Mouse (Mus musculus) olfactory bulb, adult 2 months (tissue): ENCODE data around the gene Fxr2. TPM values are rescaled to one million over a fixed set of nuclear protein-coding genes. Genes with fewer than 3 reads are reported as not detected.

Experiments
- H3K27ac ChIP-seq: fragments of 200-500 bp; 2 replicates; pipeline ENCODE4 v1.5.1; 2012; ENCODE audit warnings: low read depth, low read length; ENCODE audit not compliant: insufficient read depth
- H3K4me1 ChIP-seq: fragments of 200-500 bp; 2 replicates; pipeline ENCODE4 v1.6.1; 2012; ENCODE audit warnings: low read length; ENCODE audit not compliant: control insufficient read depth, insufficient read depth
- H3K4me3 ChIP-seq: fragments of 200-500 bp; 2 replicates; pipeline ENCODE4 v1.5.1; 2012; ENCODE audit warnings: mild to moderate bottlenecking, low read depth, low read length, moderate library complexity; ENCODE audit not compliant: insufficient read depth
- CTCF ChIP-seq: fragments of 200-500 bp; IDR thresholded peaks from 2 replicates; pipeline ENCODE4 v1.5.1; 2012; ENCODE audit warnings: low read depth, mild to moderate bottlenecking, low read length, moderate library complexity; ENCODE audit not compliant: insufficient read depth
- POLR2A ChIP-seq: fragments of 200-500 bp; IDR thresholded peaks from 2 replicates; pipeline ENCODE4 v1.6.1; 2012; ENCODE audit warnings: mild to moderate bottlenecking, low read depth, low read length, moderate library complexity; ENCODE audit not compliant: insufficient read depth
- WGBS: fragments of 180-500 bp; shearing (Covaris S2); methylation state at CpG from one replicate; pipeline ENCODE4 v1.1.7; 2018; 5-methylcytosine and 5-hydroxymethylcytosine counted together
- polyA plus RNA-seq: library from polyadenylated mRNA; stranded (reverse); fragments of >200 nt; gene quantifications from 2 replicates; pipeline ENCODE4 v1.2.4, GENCODE M21; 2012; ENCODE audit warnings: low replicate concordance; ENCODE audit not compliant: missing spikeins, insufficient read depth, insufficient read length

Gene Fxr2
- polyA plus RNA-seq, 1 experiment = not detected

GRCm38 (mm10) chr11:69592799-69593198 lies 40.0 kb upstream of the Fxr2 start:
- TF ChIP-seq CTCF = no peak
- TF ChIP-seq POLR2A = no peak
- WGBS = 65% methylated on average over 4 of the region's 4 CpGs
- H3K4me1 ChIP-seq = no peaks in the 10 kb centered on the region
- H3K4me3 ChIP-seq = no peak overlapping the region
- no peak overlapping the region for H3K27ac ChIP-seq

GRCm38 (mm10) chr11:69594853-69595252 lies 37.9 kb upstream of the Fxr2 start:
- 99% methylated on average over 6 of the region's 6 CpGs for WGBS

GRCm38 (mm10) chr11:69599436-69599835 lies 33.4 kb upstream of the Fxr2 start:
- WGBS = 34% methylated on average over 9 of the region's 9 CpGs
- TF ChIP-seq CTCF (no peak), POLR2A (no peak)
- H3K4me3 ChIP-seq = no peak overlapping the region
- no peak overlapping the region for H3K27ac ChIP-seq
- peaks cover 15% of the 10 kb centered on the region for H3K4me1 ChIP-seq

More at GRCm38 (mm10) chr11:69594853-69595252, 37.9 kb upstream of the Fxr2 start:
- TF ChIP-seq POLR2A (no peak), CTCF (no peak)
- Histone ChIP-seq H3K4me3 (no peak overlapping the region), H3K27ac (no peak overlapping the region), H3K4me1 (peaks cover 6% of the 10 kb centered on the region; the same call in 1 of the 2 replicates)

GRCm38 (mm10) chr11:69600098-69600497 lies 32.7 kb upstream of the Fxr2 start:
- Histone ChIP-seq H3K4me3 (no peak overlapping the region), H3K27ac (0 out of 2 replicates have a peak overlapping the region, but pooled peaks have one; percentile 46), H3K4me1 (peaks cover 15% of the 10 kb centered on the region)
- TF ChIP-seq POLR2A (no peak), CTCF (no peak)
- WGBS = 22% methylated on average over 6 of the region's 6 CpGs

- WGBS = 51% methylated on average over 3 of the region's 3 CpGs
- no peak overlapping the region for H3K27ac ChIP-seq
Measured at GRCm38 (mm10) chr11:69601768-69602167, 31.0 kb upstream of the Fxr2 start.

GRCm38 (mm10) chr11:69603516-69603915 lies 29.3 kb upstream of the Fxr2 start:
- no peak for TF ChIP-seq POLR2A
- no peak for TF ChIP-seq CTCF
- WGBS = 53% methylated on average over 8 of the region's 8 CpGs
- Histone ChIP-seq H3K4me3 (peak overlapping the region; percentile 82), H3K27ac (peak overlapping the region; percentile 69; the same call in 1 of the 2 replicates), H3K4me1 (peaks cover 19% of the 10 kb centered on the region)

More at GRCm38 (mm10) chr11:69601768-69602167, 31.0 kb upstream of the Fxr2 start:
- Histone ChIP-seq H3K4me3 (no peak overlapping the region), H3K4me1 (peaks cover 19% of the 10 kb centered on the region)
- TF ChIP-seq CTCF (no peak), POLR2A (no peak)

GRCm38 (mm10) chr11:69604347-69604746 lies 28.4 kb upstream of the Fxr2 start:
- peak overlapping the region; percentile 82 for H3K4me3 ChIP-seq
- H3K27ac ChIP-seq = peak overlapping the region; percentile 69
- WGBS = 41% methylated on average over 3 of the region's 3 CpGs
- peaks cover 16% of the 10 kb centered on the region for H3K4me1 ChIP-seq
- TF ChIP-seq CTCF (no peak), POLR2A (no peak)

GRCm38 (mm10) chr11:69604795-69605664 lies 27.8 kb upstream of the Fxr2 start:
- Histone ChIP-seq H3K27ac (peak overlapping the region; percentile 89), H3K4me1 (peaks cover 12% of the 10 kb centered on the region), H3K4me3 (peak overlapping the region; percentile 82)
- TF ChIP-seq POLR2A (0 out of 2 replicates have a peak, but pooled peaks have one; percentile 15), CTCF (no peak)
- WGBS = 1% methylated on average over 73 of the region's 73 CpGs

GRCm38 (mm10) chr11:69605726-69606490 lies 26.9 kb upstream of the Fxr2 start, which contains the start of gene Atp1b2:
TSS of gene Atp1b2 (minus strand) at chr11:69605942.
- Histone ChIP-seq H3K4me1 (peaks cover 10% of the 10 kb centered on the region), H3K4me3 (peak within 1 kb of the TSS; percentile 82), H3K27ac (peak within 1 kb of the TSS; percentile 89)
- no peak for TF ChIP-seq CTCF
- peak; percentile 97 for TF ChIP-seq POLR2A
- 1% methylated on average over 32 of the region's 32 CpGs for WGBS
